Mouse (Mus musculus) testis, adult 2 months (tissue): Measurements from ENCODE around the gene Chrm3.

Experiments used
- CTCF ChIP-seq: fragments of 200-500 bp; IDR thresholded peaks from 2 replicates; pipeline ENCODE4 v1.5.1; 2012; ENCODE audit warnings: low read depth, mild to moderate bottlenecking, inconsistent platforms, low read length, moderate library complexity; ENCODE audit not compliant: control insufficient read depth, insufficient read depth, insufficient replicate concordance
- POLR2A ChIP-seq: fragments of 200-500 bp; IDR thresholded peaks from 2 replicates; pipeline ENCODE4 v1.6.1; 2012; ENCODE audit warnings: low read depth, mild to moderate bottlenecking, inconsistent platforms, low read length, moderate library complexity; ENCODE audit not compliant: control insufficient read depth

DNA sequence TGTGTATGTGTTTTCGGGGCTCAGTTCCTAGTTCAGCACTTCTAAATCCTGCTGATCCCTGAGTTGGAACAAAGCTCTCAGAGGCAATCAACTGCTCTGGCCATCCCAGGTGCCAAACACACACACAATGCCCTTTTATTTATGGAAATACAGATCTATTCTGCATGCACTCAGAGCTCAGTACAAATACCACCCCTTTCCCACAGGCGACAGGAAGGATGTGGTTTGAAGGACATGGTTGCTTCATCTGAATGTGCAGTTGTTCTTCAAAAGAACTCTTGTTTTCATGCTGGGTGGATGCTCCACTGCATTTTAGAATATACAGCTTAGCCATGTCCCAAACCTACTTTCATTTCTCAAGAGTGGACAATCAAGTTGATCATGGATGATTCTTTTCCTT is 294.9 kb downstream of the Chrm3 start:
- no peak for TF ChIP-seq POLR2A
- TF ChIP-seq CTCF = no peak
